Mouse (Mus musculus): Measurements from ENCODE around the gene Vegfa. TPM values are rescaled to one million over a fixed set of nuclear protein-coding genes. Genes with fewer than 3 reads are reported as not detected.

Vegfa gene
- total and polyA plus RNA-seq, 3 experiments = 15.3 to 50.0 (median 17.2) TPM

DNA sequence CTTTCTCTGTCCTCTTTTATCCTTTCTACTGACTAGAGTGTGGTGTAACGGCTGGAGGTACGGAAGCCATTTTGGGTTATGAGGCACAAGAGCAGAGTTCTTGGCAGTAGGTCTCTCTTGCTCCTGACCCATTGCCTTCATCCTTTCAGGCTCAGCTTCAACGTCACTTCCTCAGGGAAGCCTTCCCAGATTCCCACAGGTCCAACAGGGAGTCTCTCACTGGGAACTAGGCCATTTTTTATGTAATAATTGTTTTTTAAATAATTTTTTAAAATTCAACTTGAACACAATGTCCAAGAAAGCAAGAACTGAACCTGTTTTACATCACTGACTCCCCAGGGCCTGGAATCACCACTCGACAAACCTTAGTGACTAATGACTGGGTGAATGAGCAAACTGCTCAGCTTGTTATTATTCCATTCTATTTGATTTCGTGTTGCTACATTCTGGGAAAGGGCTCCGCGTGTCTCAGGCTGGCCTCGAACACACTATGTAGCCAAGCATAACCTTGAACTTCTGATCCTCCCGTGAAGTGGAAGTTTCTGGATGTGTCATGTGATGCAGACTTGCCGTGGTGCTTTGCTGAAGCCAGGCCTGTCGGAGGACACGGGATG is 45.9 kb upstream of the Vegfa start:
- Histone ChIP-seq H3K4me1 (ENCODE audit: control insufficient read depth in 1 of 2, insufficient read depth in 2 of 2) (peaks cover 14 to 30% of the 10 kb centered on the region in 2 experiments; a peak in 3 of 4 replicates), H3K9ac (ENCODE audit: insufficient read depth, low read depth) (no peak overlapping the region), H3K79me2 (replicated peaks; ENCODE audit: control insufficient read depth, extremely low read depth, insufficient read depth, poor library complexity, severe bottlenecking) (no peaks in the 10 kb centered on the region), H3K4me3 (replicated peaks in 1 of 3; ENCODE audit: low read depth in 2 of 3, low read length in 2 of 3, poor library complexity in 1 of 3) (no peak overlapping the region), H3K4me2 (ENCODE audit: insufficient read depth, low read depth, poor library complexity, severe bottlenecking) (no peak overlapping the region), H3K27me3 (replicated peaks) (peaks cover 54% of the 10 kb centered on the region), H3K36me3 (replicated peaks in 1 of 2; ENCODE audit: control insufficient read depth in 1 of 2, insufficient read depth in 1 of 2, low read length in 1 of 2) (no peaks in the 10 kb centered on the region), H3K27ac (ENCODE audit: insufficient read depth, low read depth) (no peak overlapping the region), H3K9me3 (replicated peaks; ENCODE audit: low read length) (peaks cover 9% of the 10 kb centered on the region)
- TF ChIP-seq MAZ (IDR thresholded peaks at IDR 0.05; ENCODE audit: low read depth, low read length) (no peak), CHD1 (IDR thresholded peaks at IDR 0.05; ENCODE audit: low read depth, low read length) (no peak), BHLHE40 (IDR thresholded peaks at IDR 0.05; ENCODE audit: low read depth, low read length) (no peak), ZKSCAN1 (IDR thresholded peaks at IDR 0.05; ENCODE audit: borderline replicate concordance, low read depth, low read length) (no peak), EP300 (IDR thresholded peaks at IDR 0.05; ENCODE audit: low read length) (no peak), CHD2 (IDR thresholded peaks at IDR 0.05; ENCODE audit: low read length) (no peak), USF1 (IDR thresholded peaks at IDR 0.05; ENCODE audit: low read depth, low read length) (no peak), MEF2A (IDR thresholded peaks at IDR 0.05; ENCODE audit: borderline replicate concordance, low read depth, low read length) (no peak), PAX5 (IDR thresholded peaks at IDR 0.05; ENCODE audit: low read length) (no peak), MYC (IDR thresholded peaks at IDR 0.05; ENCODE audit: low read depth, low read length) (no peak), UBTF (IDR thresholded peaks at IDR 0.05; ENCODE audit: low read depth, low read length) (no peak), POLR2A (IDR thresholded peaks at IDR 0.05; ENCODE audit: low read depth, low read length) (no peak), NRF1 (IDR thresholded peaks at IDR 0.05; ENCODE audit: low read depth, low read length) (no peak), HCFC1 (IDR thresholded peaks at IDR 0.05; ENCODE audit: low read depth, low read length) (no peak), ZC3H11A (IDR thresholded peaks at IDR 0.05; ENCODE audit: low read depth, low read length) (no peak), RCOR1 (conservative IDR thresholded peaks at IDR 0.05; ENCODE audit: low read depth, low read length) (no peak), RAD21 (IDR thresholded peaks at IDR 0.05; ENCODE audit: low read depth, low read length) (no peak), TBP (conservative IDR thresholded peaks at IDR 0.05; ENCODE audit: low read depth, low read length) (no peak), MAFK (IDR thresholded peaks at IDR 0.05; ENCODE audit: insufficient replicate concordance, low read length) (no peak)
- no peak for DNase-seq (ENCODE audit: extremely low read depth)
- dilution Hi-C loops (cut with MboI; ENCODE audit: extremely low pct_ligation_motif_present, extremely low pct_unique_long_range_greater_than_20kb, low sequenced_read_pairs) (no loop called here), in situ Hi-C loops (cut with MboI; ENCODE audit: low pct_ligation_motif_present, low pct_unique_long_range_greater_than_20kb, low sequenced_read_pairs) (no loop called here)

DNA sequence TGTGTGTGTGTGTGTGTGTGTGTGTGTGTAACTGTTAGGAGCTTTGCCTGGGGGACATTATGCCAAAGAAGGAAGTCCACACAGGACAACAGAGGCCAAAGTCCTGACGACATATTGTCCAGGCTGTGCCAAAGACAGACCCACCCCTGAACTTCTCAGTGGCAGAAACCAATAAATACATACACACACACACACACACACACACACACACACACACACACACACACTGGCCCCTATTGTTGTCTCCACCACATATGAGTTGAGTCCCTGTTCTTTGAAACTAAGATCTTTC is 44.0 kb upstream of the Vegfa start:
- TF ChIP-seq SMC3 (IDR thresholded peaks at IDR 0.05; ENCODE audit: low read depth, low read length) = no peak
- no peak for TF ChIP-seq MYC (IDR thresholded peaks at IDR 0.05; ENCODE audit: low read depth, low read length)
- TF ChIP-seq HCFC1 (IDR thresholded peaks at IDR 0.05; ENCODE audit: low read depth, low read length) = no peak
- TF ChIP-seq JUND (conservative IDR thresholded peaks at IDR 0.05; ENCODE audit: low read depth, low read length) = no peak
- no peak for TF ChIP-seq EP300 (IDR thresholded peaks at IDR 0.05; ENCODE audit: low read length)
- no peak for TF ChIP-seq KAT2A (IDR thresholded peaks at IDR 0.05; ENCODE audit: insufficient replicate concordance, low read length)
- TF ChIP-seq SIN3A (IDR thresholded peaks at IDR 0.05; ENCODE audit: low read length) = no peak
- TF ChIP-seq ZKSCAN1 (IDR thresholded peaks at IDR 0.05; ENCODE audit: borderline replicate concordance, low read depth, low read length) = no peak
- TF ChIP-seq ZC3H11A (IDR thresholded peaks at IDR 0.05; ENCODE audit: low read depth, low read length) = no peak
- TF ChIP-seq MAZ (IDR thresholded peaks at IDR 0.05; ENCODE audit: low read depth, low read length) = no peak
- TF ChIP-seq ELF1 (IDR thresholded peaks at IDR 0.05; ENCODE audit: low read depth, low read length) = no peak
- TF ChIP-seq POLR2AphosphoS2 (IDR thresholded peaks at IDR 0.05; ENCODE audit: low read depth, low read length) = no peak
- TF ChIP-seq ZNF384 (IDR thresholded peaks at IDR 0.05; ENCODE audit: low read depth, low read length) = no peak
- TF ChIP-seq CHD2 (IDR thresholded peaks at IDR 0.05; ENCODE audit: low read length) = no peak
- TF ChIP-seq POLR2A (IDR thresholded peaks at IDR 0.05; ENCODE audit: low read depth, low read length) = no peak
- TF ChIP-seq ETS1 (conservative IDR thresholded peaks at IDR 0.05; ENCODE audit: low read depth, low read length) = no peak
- Histone ChIP-seq H3K27ac (ENCODE audit: insufficient read depth, low read depth) (no peak overlapping the region), H3K4me3 (replicated peaks in 1 of 3; ENCODE audit: low read depth in 2 of 3, low read length in 2 of 3, poor library complexity in 1 of 3) (no peak overlapping the region), H3K4me1 (ENCODE audit: control insufficient read depth in 1 of 2, insufficient read depth in 2 of 2) (peaks cover 14 to 30% of the 10 kb centered on the region in 2 experiments; a peak in 3 of 4 replicates), H3K27me3 (replicated peaks) (peaks cover 51% of the 10 kb centered on the region), H3K36me3 (replicated peaks in 1 of 2; ENCODE audit: control insufficient read depth in 1 of 2, insufficient read depth in 1 of 2, low read length in 1 of 2) (no peaks in the 10 kb centered on the region), H3K4me2 (ENCODE audit: insufficient read depth, low read depth, poor library complexity, severe bottlenecking) (no peak overlapping the region), H3K79me2 (replicated peaks; ENCODE audit: control insufficient read depth, extremely low read depth, insufficient read depth, poor library complexity, severe bottlenecking) (no peaks in the 10 kb centered on the region), H3K9me3 (replicated peaks; ENCODE audit: low read length) (peaks cover 7% of the 10 kb centered on the region), H3K9ac (ENCODE audit: insufficient read depth, low read depth) (no peak overlapping the region)
- in situ Hi-C loops (cut with MboI; ENCODE audit: low pct_ligation_motif_present, low pct_unique_long_range_greater_than_20kb, low sequenced_read_pairs) = no loop called here
- dilution Hi-C loops (cut with MboI; ENCODE audit: extremely low pct_ligation_motif_present, extremely low pct_unique_long_range_greater_than_20kb, low sequenced_read_pairs) = no loop called here
- DNase-seq (ENCODE audit: extremely low read depth) = no peak
